Mouse (Mus musculus) liver, embryonic 14.5 days (tissue): Measurements from ENCODE around the gene Dusp6. TPM values are rescaled to one million over a fixed set of nuclear protein-coding genes. Genes with fewer than 3 reads are reported as not detected.

Experiments used
- ATAC-seq: fragments of 200-750 bp; cut with Nextera tagmentation; 2 replicates; pipeline ENCODE4 v1.8.0; 2017; ENCODE audit warnings: moderate number of reproducible peaks, mild to moderate bottlenecking, moderate library complexity; ENCODE audit not compliant: insufficient read depth
- DNase-seq, 3 experiments: peaks; one replicate each; pipeline ENCODE4 v3.0.0-alpha.2; 2012 to 2013; ENCODE audit warnings: low read depth in 3 of 3, low spot score in 3 of 3
- H3K27ac ChIP-seq: fragments of 300-500 bp; sonication (generic); 2 replicates; pipeline ENCODE4 v1.5.1; 2014; ENCODE audit warnings: moderate library complexity, mild to moderate bottlenecking, control low read depth, inconsistent platforms
- H3K27me3 ChIP-seq: fragments of 300-500 bp; sonication (generic); 2 replicates; pipeline ENCODE4 v1.6.1; 2014; ENCODE audit warnings: mild to moderate bottlenecking, low read length, moderate library complexity; ENCODE audit not compliant: control insufficient read depth, insufficient read depth
- H3K36me3 ChIP-seq: fragments of 300-500 bp; sonication (generic); replicated peaks from 2 replicates; pipeline ENCODE4 v1.6.1; 2014; ENCODE audit warnings: low read depth; ENCODE audit not compliant: control insufficient read depth, insufficient read depth
- H3K4me1 ChIP-seq, 2 experiments: fragments of 200-500 bp in 1 of 2; fragments of 300-500 bp in 1 of 2; sonication (generic) in 1 of 2; replicated peaks; 2 replicates each; pipeline ENCODE4 v1.6.1; 2012 to 2014; ENCODE audit warnings: antibody characterized with exemption in 1 of 2, inconsistent platforms in 1 of 2, low read length in 1 of 2; ENCODE audit not compliant: control insufficient read depth in 2 of 2, insufficient read depth in 2 of 2
- H3K4me2 ChIP-seq: fragments of 300-500 bp; sonication (generic); 2 replicates; pipeline ENCODE4 v1.6.1; 2014; ENCODE audit warnings: low read depth, mild to moderate bottlenecking, control low read depth, moderate library complexity
- H3K4me3 ChIP-seq, 2 experiments: fragments of 200-500 bp in 1 of 2; fragments of 300-500 bp in 1 of 2; sonication (generic) in 1 of 2; 2 replicates each; pipeline ENCODE4 v1.5.1; 2012 to 2014; ENCODE audit warnings: low read depth in 2 of 2, low read length in 2 of 2, mild to moderate bottlenecking in 2 of 2, control low read depth in 1 of 2, inconsistent platforms in 1 of 2, moderate library complexity in 1 of 2; ENCODE audit not compliant: insufficient read depth in 1 of 2
- H3K9ac ChIP-seq: fragments of 300-500 bp; sonication (generic); replicated peaks from 2 replicates; pipeline ENCODE4 v1.6.1; 2014; ENCODE audit warnings: mild to moderate bottlenecking, control low read depth, moderate library complexity
- H3K9me3 ChIP-seq: fragments of 300-500 bp; sonication (generic); 2 replicates; pipeline ENCODE4 v1.6.1; 2016; ENCODE audit warnings: low read length, mixed read lengths; ENCODE audit not compliant: control insufficient read depth
- CTCF ChIP-seq: IDR thresholded peaks from 2 replicates; pipeline ENCODE4 v1.5.1; 2016; ENCODE audit warnings: antibody characterized with exemption, low read depth, control low read depth
- EP300 ChIP-seq: IDR thresholded peaks from 2 replicates; pipeline ENCODE4 v1.6.1; 2016; ENCODE audit warnings: antibody characterized with exemption, low read depth
- whole genome bisulfite sequencing: fragments of 180-500 bp; shearing (Covaris S2); extraction: QIAGEN DNeasy Blood & Tissue Kit; methylation state at CpG from one replicate; pipeline ENCODE4 v1.1.7; 2014; ENCODE audit not compliant: insufficient replicate concordance; 5-methylcytosine and 5-hydroxymethylcytosine counted together
- polyA plus RNA-seq, 2 experiments: library from polyadenylated mRNA; depleted of rRNA in 1 of 2; stranded (reverse) in 1 of 2; unstranded in 1 of 2; fragments of >200 nt; fragmentation: Nextera tagmentation in 1 of 2; extraction: Ambion mirVana in 1 of 2; gene quantifications; 2 replicates each; pipeline versions ENCODE4 v1.2.1 to v1.2.3; 2012 to 2014

Gene Dusp6
- polyA plus RNA-seq, 2 experiments: 8.3 to 9.5 TPM

DNA sequence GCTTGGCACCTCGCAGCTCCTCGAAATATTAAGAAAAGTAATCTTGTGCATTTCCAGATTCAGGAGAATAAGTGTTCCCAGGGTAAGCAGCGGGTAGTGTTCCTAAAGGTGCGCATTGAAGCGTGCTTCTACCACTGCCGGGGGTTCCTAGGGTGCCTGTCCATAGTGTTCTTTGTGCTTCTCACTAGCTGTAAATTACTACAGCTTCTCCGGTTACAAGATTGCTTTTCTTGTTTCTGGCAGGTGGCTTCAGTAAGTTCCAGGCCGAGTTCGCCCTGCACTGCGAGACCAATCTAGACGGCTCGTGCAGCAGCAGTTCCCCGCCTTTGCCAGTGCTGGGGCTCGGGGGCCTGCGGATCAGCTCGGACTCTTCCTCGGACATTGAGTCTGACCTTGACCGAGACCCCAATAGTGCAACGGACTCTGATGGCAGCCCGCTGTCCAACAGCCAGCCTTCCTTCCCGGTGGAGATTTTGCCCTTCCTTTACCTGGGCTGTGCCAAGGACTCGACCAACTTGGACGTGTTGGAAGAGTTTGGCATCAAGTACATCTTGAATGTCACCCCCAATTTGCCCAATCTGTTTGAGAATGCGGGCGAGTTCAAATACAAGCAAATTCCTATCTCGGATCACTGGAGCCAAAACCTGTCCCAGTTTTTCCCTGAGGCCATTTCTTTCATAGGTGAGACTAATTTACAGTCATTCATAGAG lies 1.4 kb downstream of the Dusp6 start:
- Histone ChIP-seq H3K4me2 (peak overlapping the region; percentile 63), H3K9me3 (no peaks in the 10 kb centered on the region), H3K4me3 (peak overlapping the region; percentile 52 to 56), H3K36me3 (no peaks in the 10 kb centered on the region), H3K27me3 (peaks cover 41% of the 10 kb centered on the region), H3K4me1 (peaks cover 0 to 2% of the 10 kb centered on the region in 2 experiments; a peak in 1 of 4 replicates), H3K27ac (no peak overlapping the region), H3K9ac (peak overlapping the region; percentile 23)
- no peak for TF ChIP-seq CTCF
- no peak for TF ChIP-seq EP300
- ATAC-seq: no peak
- 3% methylated on average over 26 of the region's 26 CpGs for WGBS
- DNase-seq: no peak

DNA sequence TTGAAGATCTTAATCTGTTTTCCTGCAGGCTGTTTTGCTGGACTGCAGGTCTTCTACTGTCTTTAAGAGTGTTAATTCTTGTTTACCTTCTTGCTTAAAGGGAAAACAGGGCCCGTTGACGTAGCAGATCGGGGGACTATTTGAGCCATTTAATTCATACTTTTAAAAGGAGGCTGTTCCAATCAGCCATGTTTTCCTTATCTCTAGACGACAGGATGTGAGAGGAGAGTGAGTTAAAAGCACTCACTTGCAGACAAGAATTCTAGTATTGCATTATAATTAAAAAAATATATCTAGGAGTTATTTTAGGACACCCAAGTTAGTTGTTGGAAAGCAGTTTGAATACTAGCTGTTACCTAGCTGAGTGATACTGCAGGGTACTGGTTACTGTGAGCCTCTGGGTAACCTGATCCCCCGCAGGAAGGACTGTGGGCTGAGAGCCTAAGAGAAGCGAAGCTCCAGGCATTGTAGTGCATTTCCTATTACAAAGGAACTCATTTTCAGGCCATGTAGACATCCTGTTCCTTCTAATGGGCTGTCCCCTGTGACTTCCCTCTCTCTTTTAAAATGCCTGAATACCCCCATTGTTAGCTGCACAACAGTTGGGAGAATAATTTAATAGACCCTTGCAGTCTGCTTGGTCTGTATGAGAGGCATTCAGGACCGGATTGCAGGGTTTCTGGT lies 2.1 kb downstream of the Dusp6 start:
- Histone ChIP-seq H3K9me3 (no peaks in the 10 kb centered on the region), H3K4me1 (peaks cover 0 to 2% of the 10 kb centered on the region in 2 experiments; a peak in 1 of 4 replicates), H3K4me3 (peak overlapping the region; percentile 52 to 56), H3K36me3 (no peaks in the 10 kb centered on the region), H3K4me2 (peak overlapping the region; percentile 50), H3K27me3 (peaks cover 41% of the 10 kb centered on the region), H3K9ac (peak overlapping the region; percentile 16), H3K27ac (no peak overlapping the region)
- no peak for DNase-seq
- ATAC-seq: no peak
- 7% methylated on average over 7 of the region's 7 CpGs for WGBS
- TF ChIP-seq EP300: 0 out of 2 replicates have a peak, but pooled peaks have one; percentile 11
- no peak for TF ChIP-seq CTCF

DNA sequence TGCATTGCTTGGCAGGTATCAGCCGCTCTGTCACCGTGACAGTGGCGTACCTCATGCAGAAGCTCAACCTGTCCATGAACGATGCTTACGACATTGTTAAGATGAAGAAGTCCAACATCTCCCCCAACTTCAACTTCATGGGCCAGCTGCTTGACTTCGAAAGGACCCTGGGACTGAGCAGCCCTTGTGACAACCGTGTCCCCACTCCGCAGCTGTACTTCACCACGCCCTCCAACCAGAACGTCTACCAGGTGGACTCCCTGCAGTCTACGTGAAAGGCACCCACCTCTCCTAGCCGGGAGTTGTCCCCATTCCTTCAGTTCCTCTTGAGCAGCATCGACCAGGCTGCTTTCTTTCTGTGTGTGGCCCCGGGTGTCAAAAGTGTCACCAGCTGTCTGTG lies 3.0 kb downstream of the Dusp6 start:
- H3K27me3 ChIP-seq: peaks cover 41% of the 10 kb centered on the region
- H3K4me2 ChIP-seq: peak overlapping the region; percentile 50
- peaks cover 0 to 2% of the 10 kb centered on the region in 2 experiments; a peak in 2 of 4 replicates for H3K4me1 ChIP-seq
- DNase-seq (no peak), ATAC-seq (no peak)
- WGBS: 48% methylated on average over 14 of the region's 14 CpGs
- no peaks in the 10 kb centered on the region for H3K9me3 ChIP-seq
- TF ChIP-seq EP300 (no peak), CTCF (no peak)
- no peaks in the 10 kb centered on the region for H3K36me3 ChIP-seq
- H3K4me3 ChIP-seq: peak overlapping the region; percentile 46 to 52
- no peak overlapping the region for H3K27ac ChIP-seq
- H3K9ac ChIP-seq: no peak overlapping the region; the same call in 1 of the 2 replicates

DNA sequence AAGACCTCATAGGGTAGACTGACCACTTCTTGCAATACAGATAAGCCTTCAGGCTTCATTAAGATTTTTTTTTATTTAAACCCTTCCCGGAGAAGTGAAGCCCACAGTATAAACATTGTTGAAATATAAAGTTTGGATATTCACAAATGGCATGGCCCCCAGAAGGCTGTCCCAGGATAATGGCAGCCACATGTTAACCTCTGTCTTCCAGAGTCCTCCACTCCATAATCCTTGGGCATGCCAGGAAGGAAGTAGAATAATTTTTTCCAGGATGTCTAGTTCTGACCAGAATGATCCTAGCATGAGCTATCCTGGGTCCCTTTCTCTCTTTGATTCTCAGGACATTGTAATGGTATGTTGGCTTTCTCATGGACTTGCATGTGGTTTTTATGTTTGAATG lies 4.6 kb downstream of the Dusp6 start:
- no peak overlapping the region for H3K9ac ChIP-seq
- H3K4me1 ChIP-seq: peaks cover 0 to 2% of the 10 kb centered on the region in 2 experiments; a peak in 2 of 4 replicates
- H3K27me3 ChIP-seq: peaks cover 26% of the 10 kb centered on the region
- ATAC-seq: no peak
- no peak for DNase-seq
- WGBS: 66% methylated on average over 1 of the region's 1 CpGs
- no peak overlapping the region for H3K4me3 ChIP-seq
- TF ChIP-seq CTCF (no peak), EP300 (no peak)
- no peak overlapping the region for H3K27ac ChIP-seq
- H3K9me3 ChIP-seq: no peaks in the 10 kb centered on the region
- H3K4me2 ChIP-seq: no peak overlapping the region
- H3K36me3 ChIP-seq: no peaks in the 10 kb centered on the region
